Mouse (Mus musculus): ENCODE measurements around the gene Flrt1. TPM values are rescaled to one million over a fixed set of nuclear protein-coding genes. Genes with fewer than 3 reads are reported as not detected.
"Not testable (repeated sequence)": the region's sequence is repeated elsewhere in the genome, so short reads cannot be mapped to it uniquely, and the experiment has no call there.

The Flrt1 gene
- polyA plus RNA-seq, 1 experiment, result 5.3 TPM

DNA sequence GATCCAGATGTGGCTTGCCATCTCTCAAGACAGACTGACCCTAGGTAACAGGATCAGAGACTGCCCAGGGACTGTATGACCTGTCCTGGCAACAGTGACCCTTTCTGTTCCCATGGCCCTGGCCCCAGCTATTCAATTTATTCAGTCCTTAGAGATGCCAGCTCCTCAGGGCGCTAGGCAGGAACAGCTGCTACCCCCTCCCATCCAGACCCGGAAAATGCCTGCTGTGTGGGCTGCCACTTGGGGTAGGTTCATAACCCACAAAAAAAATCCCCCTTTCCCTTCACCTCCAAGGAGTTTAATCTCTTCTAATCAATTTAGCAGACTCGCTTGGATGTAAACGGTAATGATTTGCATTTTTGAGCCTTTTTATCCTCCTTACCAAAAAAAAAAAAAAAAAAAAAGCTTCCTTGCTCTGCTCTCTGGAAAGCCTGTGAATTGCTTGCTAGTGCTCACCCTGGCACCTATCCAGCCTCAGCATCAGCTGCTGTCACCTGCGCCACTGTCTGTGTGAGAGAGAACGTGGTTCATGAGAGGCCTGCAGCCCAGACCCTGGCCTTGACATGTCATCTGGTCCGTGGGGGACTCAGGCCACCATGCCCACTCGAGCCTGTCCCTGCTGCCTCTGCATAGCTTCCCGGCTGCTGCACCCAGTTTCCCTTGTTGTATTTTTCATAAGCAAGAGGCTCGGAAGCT lies 15.0 kb downstream of the Flrt1 start:
- TF ChIP-seq CTCF (IDR thresholded peaks at IDR 0.05; ENCODE audit: borderline replicate concordance, insufficient read depth, low read length), result no peak
- H3K27ac ChIP-seq (ENCODE audit: insufficient read depth, low read length), result no peak overlapping the region
- H3K4me1 ChIP-seq (ENCODE audit: control insufficient read depth, insufficient read depth, low read length), result peaks cover 4% of the 10 kb centered on the region
- no peak overlapping the region for H3K4me3 ChIP-seq (ENCODE audit: insufficient read depth, low read length)

DNA sequence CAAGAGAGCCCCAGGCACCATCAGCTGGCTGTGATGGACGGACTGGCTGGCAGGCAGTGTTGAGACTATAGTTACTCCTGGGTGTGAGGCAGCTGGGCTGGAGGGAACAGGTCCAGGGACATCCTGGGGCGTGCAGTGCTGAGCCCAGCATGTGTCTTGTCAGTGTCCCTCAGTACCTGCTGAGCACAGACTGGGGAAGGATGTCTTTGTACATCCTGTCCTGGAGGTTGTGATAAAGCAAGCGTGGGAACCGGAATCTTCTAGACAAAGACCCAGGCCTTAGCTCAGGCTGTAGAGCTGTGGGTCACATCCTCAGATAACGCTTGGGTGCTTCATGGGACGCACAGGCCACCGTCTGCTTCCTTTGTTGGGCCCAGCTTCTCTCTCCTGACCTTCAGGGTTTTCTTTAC lies 15.7 kb downstream of the Flrt1 start:
- Histone ChIP-seq H3K27ac (ENCODE audit: insufficient read depth, low read length) (no peak overlapping the region), H3K4me3 (ENCODE audit: insufficient read depth, low read length) (no peak overlapping the region), H3K4me1 (ENCODE audit: control insufficient read depth, insufficient read depth, low read length) (peaks cover 4% of the 10 kb centered on the region)
- TF ChIP-seq POLR2A (IDR thresholded peaks at IDR 0.05; ENCODE audit: low read depth, low read length) (no peak), CTCF (IDR thresholded peaks at IDR 0.05; ENCODE audit: borderline replicate concordance, insufficient read depth, low read length) (no peak)

DNA sequence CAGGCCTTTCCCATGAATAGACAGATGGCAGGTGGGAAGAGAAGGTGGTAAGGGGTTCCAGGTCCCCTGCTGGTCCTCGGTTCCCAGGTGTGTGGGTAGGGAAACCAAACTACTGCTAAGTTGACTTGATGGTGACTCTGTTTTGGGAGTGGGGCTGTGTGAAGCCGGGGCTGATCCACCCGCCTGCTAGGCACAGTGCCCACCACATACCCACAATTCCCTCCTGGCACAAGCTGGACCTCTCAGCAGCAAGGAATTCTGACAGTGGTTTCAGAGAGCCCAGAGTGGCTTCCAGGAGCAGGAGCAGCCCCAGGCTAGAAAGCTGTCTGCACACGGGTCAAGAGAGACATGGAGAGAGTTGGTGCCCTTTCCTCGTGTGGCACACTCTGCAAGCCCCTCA lies 16.5 kb downstream of the Flrt1 start:
- TF ChIP-seq POLR2A (IDR thresholded peaks at IDR 0.05; ENCODE audit: low read depth, low read length) (no peak), CTCF (IDR thresholded peaks at IDR 0.05; ENCODE audit: borderline replicate concordance, insufficient read depth, low read length) (no peak)
- peaks cover 4% of the 10 kb centered on the region for H3K4me1 ChIP-seq (ENCODE audit: control insufficient read depth, insufficient read depth, low read length)
- no peak overlapping the region for H3K4me3 ChIP-seq (ENCODE audit: insufficient read depth, low read length)
- no peak overlapping the region for H3K27ac ChIP-seq (ENCODE audit: insufficient read depth, low read length)

DNA sequence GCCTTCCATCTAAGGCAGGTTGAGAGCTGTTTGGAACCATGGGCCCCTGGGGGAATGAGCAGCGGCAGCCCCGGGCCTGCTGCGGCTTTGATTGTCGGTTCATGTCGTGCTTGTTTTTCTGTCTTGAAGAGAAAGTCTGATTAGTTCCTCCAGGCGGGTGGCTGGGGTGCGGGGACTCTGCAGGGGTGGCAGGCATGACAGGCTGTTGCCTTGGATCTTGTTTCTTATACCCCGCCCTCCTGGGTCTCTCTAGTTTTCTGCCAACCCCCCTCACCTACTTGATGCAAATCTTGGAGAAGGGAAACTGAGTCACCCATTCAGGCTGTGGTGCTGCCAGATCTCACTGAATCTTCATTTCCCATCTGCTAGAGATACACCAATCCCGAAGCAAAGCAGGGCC lies 17.0 kb downstream of the Flrt1 start:
- no peak overlapping the region for H3K27ac ChIP-seq (ENCODE audit: insufficient read depth, low read length)
- peaks cover 4% of the 10 kb centered on the region for H3K4me1 ChIP-seq (ENCODE audit: control insufficient read depth, insufficient read depth, low read length)
- TF ChIP-seq POLR2A (IDR thresholded peaks at IDR 0.05; ENCODE audit: low read depth, low read length) (no peak), CTCF (IDR thresholded peaks at IDR 0.05; ENCODE audit: borderline replicate concordance, insufficient read depth, low read length) (no peak)
- H3K4me3 ChIP-seq (ENCODE audit: insufficient read depth, low read length), result no peak overlapping the region

DNA sequence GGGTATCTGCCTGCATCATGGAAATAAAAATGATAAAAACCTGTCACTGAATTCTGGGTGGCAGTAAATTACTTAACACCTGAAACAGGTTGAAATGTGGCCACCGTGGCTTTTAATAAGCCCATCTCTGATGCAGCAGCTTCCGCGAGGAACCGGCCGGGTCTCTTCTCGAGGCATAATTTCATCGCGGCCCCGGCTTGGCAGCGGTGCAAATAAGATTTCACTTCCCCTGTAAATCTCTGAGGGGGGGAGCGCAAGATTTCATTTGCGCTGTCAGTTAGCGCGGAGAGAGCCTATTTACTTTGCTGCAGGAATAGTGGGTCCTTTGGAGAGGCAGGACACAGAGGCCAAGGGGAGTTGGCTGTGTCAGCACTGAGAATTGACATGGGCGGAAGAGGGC lies 20.8 kb downstream of the Flrt1 start:
- no peak overlapping the region for H3K4me3 ChIP-seq (ENCODE audit: insufficient read depth, low read length)
- TF ChIP-seq CTCF (IDR thresholded peaks at IDR 0.05; ENCODE audit: borderline replicate concordance, insufficient read depth, low read length) (no peak), POLR2A (IDR thresholded peaks at IDR 0.05; ENCODE audit: low read depth, low read length) (no peak)
- no peak overlapping the region for H3K27ac ChIP-seq (ENCODE audit: insufficient read depth, low read length)
- no peaks in the 10 kb centered on the region for H3K4me1 ChIP-seq (ENCODE audit: control insufficient read depth, insufficient read depth, low read length)

DNA sequence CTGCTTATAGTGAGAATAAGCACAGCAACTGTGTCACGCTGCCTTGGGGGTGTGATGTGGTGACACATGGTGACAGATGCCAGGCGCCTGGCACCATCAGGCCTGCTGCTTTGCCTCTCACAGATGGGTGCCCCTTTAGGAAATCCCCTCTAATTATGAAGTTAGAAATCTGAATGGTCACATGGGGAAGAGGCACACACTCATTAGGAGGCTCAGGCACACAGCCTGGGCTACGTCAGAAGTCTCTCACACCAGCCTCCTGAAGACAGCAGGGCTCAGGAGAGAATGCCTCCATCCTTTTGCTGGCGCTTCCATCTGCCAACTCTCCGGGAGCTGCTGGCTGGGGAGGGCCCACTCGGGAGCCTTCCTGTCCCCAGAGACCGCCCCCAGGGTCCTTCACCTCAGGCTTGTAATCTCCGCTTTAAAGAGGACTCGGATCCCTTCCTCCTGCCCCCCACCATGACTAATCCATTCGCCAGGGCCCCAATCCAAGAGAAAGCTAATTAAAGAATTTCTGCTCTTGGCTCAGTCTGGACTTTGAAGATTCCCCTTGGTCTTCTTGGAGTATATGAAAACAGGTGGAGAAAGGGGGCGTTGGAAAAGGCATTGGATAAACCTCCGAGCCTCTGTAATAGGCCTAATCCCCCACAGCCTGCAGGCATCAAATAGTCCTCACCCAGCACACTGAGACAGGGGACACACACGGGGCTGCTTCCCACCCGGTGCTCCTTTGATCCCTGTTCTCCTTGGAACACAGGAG lies 22.3 kb downstream of the Flrt1 start:
- H3K4me1 ChIP-seq (ENCODE audit: control insufficient read depth, insufficient read depth, low read length), result 0 out of 2 replicates have a peak, but pooled peaks cover 2% of the 10 kb centered on the region
- no peak for TF ChIP-seq POLR2A (IDR thresholded peaks at IDR 0.05; ENCODE audit: low read depth, low read length)
- no peak for TF ChIP-seq CTCF (IDR thresholded peaks at IDR 0.05; ENCODE audit: borderline replicate concordance, insufficient read depth, low read length)
- no peak overlapping the region for H3K27ac ChIP-seq (ENCODE audit: insufficient read depth, low read length)
- no peak overlapping the region for H3K4me3 ChIP-seq (ENCODE audit: insufficient read depth, low read length)

DNA sequence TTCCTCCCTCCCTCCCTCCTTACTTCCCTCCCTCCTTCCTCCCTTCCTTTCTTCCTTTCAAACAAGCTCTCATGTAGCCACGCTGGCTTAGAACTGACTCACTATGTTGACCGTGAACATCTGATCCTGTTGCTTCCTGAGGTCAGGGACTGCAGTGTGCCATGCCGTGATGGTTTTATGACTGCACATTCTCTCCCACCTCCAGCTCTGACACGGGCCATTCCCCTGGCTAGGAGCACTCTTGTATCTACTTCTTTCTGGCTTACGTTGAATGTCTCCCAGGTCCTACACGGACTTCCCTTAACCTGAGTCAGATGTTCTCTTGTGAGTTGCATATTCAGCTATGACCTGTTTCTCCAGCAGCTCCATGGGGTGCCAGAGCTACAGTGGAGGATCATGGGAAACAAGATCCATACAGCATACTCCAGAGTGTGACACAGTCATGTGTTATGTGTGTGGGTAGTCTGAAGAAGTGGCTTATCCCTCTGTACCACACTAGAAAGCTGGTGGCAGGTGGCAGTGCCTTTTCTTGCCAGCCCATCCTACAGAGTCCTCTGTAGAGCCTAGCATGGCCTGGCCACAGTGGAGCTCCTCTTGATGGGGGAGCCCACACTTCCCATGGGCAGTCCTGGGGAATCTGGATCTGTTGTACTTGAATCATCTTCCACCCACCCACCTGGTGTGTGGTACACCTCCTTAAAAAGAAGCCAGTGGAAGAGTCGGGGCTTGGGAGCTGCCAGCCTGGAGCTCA lies 23.8 kb downstream of the Flrt1 start:
- Histone ChIP-seq H3K27ac (ENCODE audit: insufficient read depth, low read length) (0 out of 2 replicates have a peak overlapping the region, but pooled peaks have one; percentile 7), H3K4me1 (ENCODE audit: control insufficient read depth, insufficient read depth, low read length) (peaks cover 5% of the 10 kb centered on the region; the same call in 1 of the 2 replicates), H3K4me3 (ENCODE audit: insufficient read depth, low read length) (no peak overlapping the region)
- TF ChIP-seq CTCF (IDR thresholded peaks at IDR 0.05; ENCODE audit: borderline replicate concordance, insufficient read depth, low read length) (no peak), POLR2A (IDR thresholded peaks at IDR 0.05; ENCODE audit: low read depth, low read length) (no peak)

DNA sequence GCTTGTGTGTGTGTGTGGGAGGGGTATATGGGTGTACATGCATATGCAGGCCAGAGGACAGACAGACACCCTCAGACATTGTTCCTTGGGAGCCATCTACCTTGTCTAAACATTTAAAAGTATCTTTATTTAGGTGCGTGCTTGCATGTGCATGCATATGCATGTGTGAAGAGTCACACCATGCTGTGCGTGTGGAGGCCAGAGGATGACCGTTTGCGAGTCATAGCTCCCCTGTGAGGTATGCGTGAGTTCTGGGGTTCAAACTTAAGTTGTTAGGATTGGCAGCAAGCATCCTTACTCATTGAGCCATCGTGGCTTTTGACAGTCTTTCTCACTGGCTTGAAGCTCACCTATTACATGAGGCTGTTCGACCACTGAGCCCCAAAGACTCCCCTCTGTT lies 27.3 kb downstream of the Flrt1 start:
- TF ChIP-seq POLR2A (IDR thresholded peaks at IDR 0.05; ENCODE audit: low read depth, low read length) (no peak), CTCF (IDR thresholded peaks at IDR 0.05; ENCODE audit: borderline replicate concordance, insufficient read depth, low read length) (no peak)
- H3K4me3 ChIP-seq (ENCODE audit: insufficient read depth, low read length), result no peak overlapping the region

DNA sequence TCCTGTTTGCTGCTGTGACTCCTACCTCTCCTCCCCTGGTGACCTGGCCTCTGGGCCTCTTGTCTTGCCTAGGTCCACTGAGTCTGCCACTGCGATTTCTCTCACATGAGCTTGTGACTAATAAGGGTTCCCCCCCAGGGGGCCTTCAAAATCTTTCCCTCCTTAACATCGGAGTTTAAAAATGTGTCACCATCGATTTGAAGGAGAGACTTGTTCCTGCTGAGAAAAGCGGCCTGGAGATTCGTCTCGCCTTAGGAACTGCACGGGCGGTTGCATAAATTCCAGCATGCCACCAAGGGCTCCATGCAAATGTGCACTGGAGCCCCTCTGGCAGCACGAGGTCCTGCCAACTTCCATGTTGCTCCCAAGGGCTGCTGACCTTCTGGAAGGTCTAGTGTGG lies 27.9 kb downstream of the Flrt1 start:
- Histone ChIP-seq H3K4me1 (ENCODE audit: control insufficient read depth, insufficient read depth, low read length) (peaks cover 5% of the 10 kb centered on the region; the same call in 1 of the 2 replicates), H3K27ac (ENCODE audit: insufficient read depth, low read length) (no peak overlapping the region), H3K4me3 (ENCODE audit: insufficient read depth, low read length) (no peak overlapping the region)
- TF ChIP-seq CTCF (IDR thresholded peaks at IDR 0.05; ENCODE audit: borderline replicate concordance, insufficient read depth, low read length) (no peak), POLR2A (IDR thresholded peaks at IDR 0.05; ENCODE audit: low read depth, low read length) (no peak)

More for the DNA sequence above, 27.3 kb downstream of the Flrt1 start:
- Histone ChIP-seq H3K4me1 (ENCODE audit: control insufficient read depth, insufficient read depth, low read length) (peaks cover 5% of the 10 kb centered on the region; the same call in 1 of the 2 replicates), H3K27ac (ENCODE audit: insufficient read depth, low read length) (no peak overlapping the region)

DNA sequence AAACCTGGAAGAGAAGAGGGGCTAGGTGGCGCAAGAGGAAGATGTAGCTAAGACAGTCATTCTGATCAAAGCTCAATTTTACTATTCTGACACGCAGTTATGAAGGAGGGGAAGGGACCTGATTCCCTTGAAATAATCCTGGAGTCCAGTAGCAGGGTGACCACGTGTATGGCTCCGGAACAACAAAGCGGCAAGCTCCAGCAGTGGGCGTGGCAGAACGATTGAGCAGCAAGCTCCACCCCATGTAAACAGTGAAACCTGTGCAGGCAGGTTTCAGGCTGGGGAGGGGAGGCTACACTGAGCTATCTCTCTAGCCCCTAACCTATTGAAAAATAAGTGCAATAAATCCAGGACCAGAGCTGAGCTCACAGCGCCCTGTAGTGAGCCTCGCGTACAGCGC lies 30.2 kb downstream of the Flrt1 start:
- not testable (repeated sequence) for H3K27ac ChIP-seq (ENCODE audit: insufficient read depth, low read length); H3K4me1 ChIP-seq (ENCODE audit: control insufficient read depth, insufficient read depth, low read length); H3K4me3 ChIP-seq (ENCODE audit: insufficient read depth, low read length)

Data from embryonic fibroblast, embryonic 13.5 days (primary cell).